Mouse (Mus musculus): ENCODE results near the gene Sp3. TPM values are rescaled to one million over a fixed set of nuclear protein-coding genes. Genes with fewer than 3 reads are reported as not detected.

Gene Sp3
- 143 TPM for polyA plus RNA-seq (2017; shearing (Covaris generic))

GRCm38 (mm10) chr2:72980337-72981074 is at the start of gene Sp3:
Sp3 (minus strand) TSS chr2:72980446.

GRCm38 (mm10) chr2:72986616-72987015 is 6.4 kb upstream of the Sp3 start, which contains the start of gene Gm11084:
Gm11084 (minus strand) TSS chr2:72986716.

Other genes with a start within 250 kb of the Sp3 start
- not detected for gene Gm11084, start 6.3 kb upstream of the Sp3 start, polyA plus RNA-seq (2017; shearing (Covaris generic))
- 34.0 TPM for gene Ola1, start 238.5 kb upstream of the Sp3 start, polyA plus RNA-seq (2017; shearing (Covaris generic))